Mouse (Mus musculus) megakaryocyte, embryonic 14.5 days (primary cell): ENCODE measurements at regions not wholly inside any gene's neighbourhood (a gene's known extent, or its start where the extent isn't known, plus 50 kb on each side); places are given as distances from the start of the nearest gene placed in this dataset.

Experiments
- H3K27me3 ChIP-seq: replicated peaks from 2 replicates; pipeline ENCODE3; 2012; ENCODE audit warnings: inconsistent platforms
- H3K36me3 ChIP-seq: replicated peaks from 2 replicates; pipeline ENCODE3; 2012; ENCODE audit warnings: low read length, inconsistent platforms, mixed read lengths
- H3K4me1 ChIP-seq: 2 replicates; pipeline ENCODE4 v1.6.1; 2012; ENCODE audit warnings: inconsistent platforms
- H3K4me3 ChIP-seq: replicated peaks from 2 replicates; pipeline ENCODE3; 2012; ENCODE audit warnings: moderate library complexity, mild to moderate bottlenecking, inconsistent platforms
- H3K9me3 ChIP-seq: 2 replicates; pipeline ENCODE4 v1.6.1; 2012; ENCODE audit warnings: inconsistent platforms
- FLI1 ChIP-seq: IDR thresholded peaks from 2 replicates; pipeline ENCODE4 v1.6.1; 2012; ENCODE audit warnings: low read length, inconsistent platforms, mixed read lengths
- GATA1 ChIP-seq: IDR thresholded peaks from 3 replicates; pipeline ENCODE4 v1.6.1; 2012; ENCODE audit warnings: mixed read lengths, low read length, inconsistent platforms, borderline replicate concordance

GRCm38 (mm10) chr13:90342823-90343222 is 253.4 kb upstream of the Xrcc4 start:
- Histone ChIP-seq H3K36me3 (no peaks in the 10 kb centered on the region), H3K4me1 (no peaks in the 10 kb centered on the region)
- TF ChIP-seq GATA1: no peak
- TF ChIP-seq FLI1: no peak

GRCm38 (mm10) chr13:90341597-90342212 is 252.3 kb upstream of the Xrcc4 start:
- Histone ChIP-seq H3K27me3 (no peaks in the 10 kb centered on the region), H3K9me3 (no peaks in the 10 kb centered on the region), H3K4me1 (no peaks in the 10 kb centered on the region), H3K36me3 (no peaks in the 10 kb centered on the region), H3K4me3 (no peak overlapping the region)
- TF ChIP-seq GATA1: no peak
- TF ChIP-seq FLI1: no peak

More at GRCm38 (mm10) chr13:90342823-90343222, 253.4 kb upstream of the Xrcc4 start:
- Histone ChIP-seq H3K27me3 (no peaks in the 10 kb centered on the region), H3K4me3 (no peak overlapping the region), H3K9me3 (no peaks in the 10 kb centered on the region)

- no peaks in the 10 kb centered on the region for H3K36me3 ChIP-seq
- H3K9me3 ChIP-seq: no peaks in the 10 kb centered on the region
- no peaks in the 10 kb centered on the region for H3K27me3 ChIP-seq
- TF ChIP-seq FLI1 (no peak), GATA1 (no peak)
- no peaks in the 10 kb centered on the region for H3K4me1 ChIP-seq
- no peak overlapping the region for H3K4me3 ChIP-seq
Observed at GRCm38 (mm10) chr13:90340647-90341160, 251.3 kb upstream of the Xrcc4 start.

- Histone ChIP-seq H3K4me1 (no peaks in the 10 kb centered on the region), H3K36me3 (no peaks in the 10 kb centered on the region), H3K4me3 (no peak overlapping the region), H3K27me3 (no peaks in the 10 kb centered on the region), H3K9me3 (no peaks in the 10 kb centered on the region)
- TF ChIP-seq FLI1: no peak
- no peak for TF ChIP-seq GATA1
Observed at GRCm38 (mm10) chr13:90337591-90337990, 248.2 kb upstream of the Xrcc4 start.

- no peaks in the 10 kb centered on the region for H3K27me3 ChIP-seq
- no peaks in the 10 kb centered on the region for H3K4me1 ChIP-seq
- H3K36me3 ChIP-seq: no peaks in the 10 kb centered on the region
- TF ChIP-seq FLI1: no peak
- H3K4me3 ChIP-seq: no peak overlapping the region
- no peaks in the 10 kb centered on the region for H3K9me3 ChIP-seq
Observed at GRCm38 (mm10) chr13:90335741-90336037, 246.3 kb upstream of the Xrcc4 start.

GRCm38 (mm10) chr13:90334934-90335740 is 245.7 kb upstream of the Xrcc4 start:
- H3K4me1 ChIP-seq: no peaks in the 10 kb centered on the region
- no peak overlapping the region for H3K4me3 ChIP-seq
- no peaks in the 10 kb centered on the region for H3K27me3 ChIP-seq
- no peaks in the 10 kb centered on the region for H3K9me3 ChIP-seq
- TF ChIP-seq GATA1 (no peak), FLI1 (no peak)
- no peaks in the 10 kb centered on the region for H3K36me3 ChIP-seq

GRCm38 (mm10) chr13:90334286-90334685 is 244.9 kb upstream of the Xrcc4 start:
- Histone ChIP-seq H3K4me3 (no peak overlapping the region), H3K9me3 (no peaks in the 10 kb centered on the region), H3K4me1 (no peaks in the 10 kb centered on the region), H3K36me3 (no peaks in the 10 kb centered on the region), H3K27me3 (no peaks in the 10 kb centered on the region)
- TF ChIP-seq GATA1: no peak
- no peak for TF ChIP-seq FLI1

GRCm38 (mm10) chr13:90325226-90325625 is 235.8 kb upstream of the Xrcc4 start:
- no peaks in the 10 kb centered on the region for H3K9me3 ChIP-seq
- H3K4me1 ChIP-seq: no peaks in the 10 kb centered on the region

GRCm38 (mm10) chr13:90313209-90313978 is 224.0 kb upstream of the Xrcc4 start:
- no peaks in the 10 kb centered on the region for H3K9me3 ChIP-seq
- H3K36me3 ChIP-seq: no peaks in the 10 kb centered on the region
- TF ChIP-seq GATA1 (no peak), FLI1 (no peak)
- no peak overlapping the region for H3K4me3 ChIP-seq
- no peaks in the 10 kb centered on the region for H3K27me3 ChIP-seq
- no peaks in the 10 kb centered on the region for H3K4me1 ChIP-seq

More at GRCm38 (mm10) chr13:90325226-90325625, 235.8 kb upstream of the Xrcc4 start:
- no peak for TF ChIP-seq FLI1
- TF ChIP-seq GATA1: no peak
- no peaks in the 10 kb centered on the region for H3K36me3 ChIP-seq
- H3K27me3 ChIP-seq: no peaks in the 10 kb centered on the region
- H3K4me3 ChIP-seq: no peak overlapping the region

- TF ChIP-seq GATA1 (no peak), FLI1 (no peak)
- H3K4me3 ChIP-seq: no peak overlapping the region
- no peaks in the 10 kb centered on the region for H3K9me3 ChIP-seq
- no peaks in the 10 kb centered on the region for H3K36me3 ChIP-seq
- H3K27me3 ChIP-seq: no peaks in the 10 kb centered on the region
- no peaks in the 10 kb centered on the region for H3K4me1 ChIP-seq
Observed at GRCm38 (mm10) chr13:90310482-90310881, 221.1 kb upstream of the Xrcc4 start.
